Mouse (Mus musculus): ENCODE results near the gene Dpp6.

Dpp6 gene

GRCm38 (mm10) chr5:26816975-26817941 lies at the start of gene Dpp6:
Gene Dpp6, plus strand, starts transcription at chr5:26817203.
- no peak for DNase-seq (ENCODE audit: low spot score)

GRCm38 (mm10) chr5:26783955-26784354 lies 33.0 kb upstream of the Dpp6 start:
- DNase-seq (ENCODE audit: low spot score): no peak

GRCm38 (mm10) chr5:26795524-26795923 lies 21.5 kb upstream of the Dpp6 start:
- no peak for DNase-seq (ENCODE audit: low spot score)

- no peak for DNase-seq (ENCODE audit: low spot score)
These were observed 19.0 kb downstream of the Dpp6 start for GRCm38 (mm10) chr5:26835972-26836371.

- DNase-seq (ENCODE audit: low spot score): no peak
These were observed 24.1 kb downstream of the Dpp6 start for GRCm38 (mm10) chr5:26841151-26841550.

- no peak for DNase-seq (ENCODE audit: low spot score)
These were observed 37.7 kb downstream of the Dpp6 start for GRCm38 (mm10) chr5:26854746-26855145.

- DNase-seq (ENCODE audit: low spot score): no peak
These were observed 58.4 kb downstream of the Dpp6 start for GRCm38 (mm10) chr5:26875449-26875848.

GRCm38 (mm10) chr5:26887496-26887895 lies 70.5 kb downstream of the Dpp6 start:
- DNase-seq (ENCODE audit: low spot score): no peak

GRCm38 (mm10) chr5:26888080-26888479 lies 71.1 kb downstream of the Dpp6 start:
- DNase-seq (ENCODE audit: low spot score): no peak

- no peak for DNase-seq (ENCODE audit: low spot score)
These were observed 77.3 kb downstream of the Dpp6 start for GRCm38 (mm10) chr5:26894346-26894745.

- peak; percentile 10 for DNase-seq (ENCODE audit: low spot score)
These were observed 86.8 kb downstream of the Dpp6 start for GRCm38 (mm10) chr5:26903786-26904185.

GRCm38 (mm10) chr5:26904324-26905041 lies 87.5 kb downstream of the Dpp6 start:
- peak; percentile 40 for DNase-seq (ENCODE audit: low spot score)

GRCm38 (mm10) chr5:26907151-26907550 lies 90.1 kb downstream of the Dpp6 start:
- DNase-seq (ENCODE audit: low spot score): no peak

GRCm38 (mm10) chr5:26908612-26909011 lies 91.6 kb downstream of the Dpp6 start:
- DNase-seq (ENCODE audit: low spot score): no peak

GRCm38 (mm10) chr5:26910353-26910752 lies 93.3 kb downstream of the Dpp6 start:
- DNase-seq (ENCODE audit: low spot score): no peak

- DNase-seq (ENCODE audit: low spot score): no peak
These were observed 95.0 kb downstream of the Dpp6 start for GRCm38 (mm10) chr5:26911965-26912364.

- DNase-seq (ENCODE audit: low spot score): no peak
These were observed 101.8 kb downstream of the Dpp6 start for GRCm38 (mm10) chr5:26918763-26919162.

- no peak for DNase-seq (ENCODE audit: low spot score)
These were observed 107.5 kb downstream of the Dpp6 start for GRCm38 (mm10) chr5:26924552-26924951.

- no peak for DNase-seq (ENCODE audit: low spot score)
These were observed 115.6 kb downstream of the Dpp6 start for GRCm38 (mm10) chr5:26932413-26933122.

GRCm38 (mm10) chr5:26934911-26935310 lies 117.9 kb downstream of the Dpp6 start:
- DNase-seq (ENCODE audit: low spot score): no peak

- no peak for DNase-seq (ENCODE audit: low spot score)
These were observed 124.5 kb downstream of the Dpp6 start for GRCm38 (mm10) chr5:26941471-26941870.

GRCm38 (mm10) chr5:26945169-26945920 lies 128.3 kb downstream of the Dpp6 start:
- no peak for DNase-seq (ENCODE audit: low spot score)

All from yolk sac, embryonic 10.5 days (tissue).